Mouse (Mus musculus) liver, postnatal 0 days (tissue): ENCODE data around the gene Treml4.

Source experiments
- CTCF ChIP-seq: sonication (generic); IDR thresholded peaks from 2 replicates; pipeline ENCODE4 v1.5.1; 2016; ENCODE audit warnings: antibody characterized with exemption, low read depth
- EP300 ChIP-seq: IDR thresholded peaks from 2 replicates; pipeline ENCODE4 v1.6.1; 2016; ENCODE audit warnings: antibody characterized with exemption, low read depth, mild to moderate bottlenecking

DNA sequence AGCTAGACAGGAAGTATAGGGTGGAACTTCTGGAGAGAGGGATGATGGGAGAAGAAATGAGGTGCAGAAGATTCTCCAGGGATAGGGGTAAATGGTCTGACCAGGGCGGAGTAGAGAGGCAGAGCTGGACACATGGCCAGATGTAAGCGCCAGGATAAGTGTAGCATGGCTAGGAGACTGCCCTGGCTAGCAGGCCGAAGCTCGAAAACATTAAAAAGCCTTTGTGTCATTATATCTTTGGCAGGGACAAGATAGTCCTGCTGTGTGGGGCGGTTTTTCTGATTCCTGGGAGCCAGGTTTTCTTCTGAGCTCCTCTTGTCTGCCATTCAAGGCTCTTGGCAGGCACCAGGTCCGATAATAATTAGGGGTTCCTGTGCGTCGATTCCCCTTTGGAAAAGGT, 26.5 kb upstream of the Treml4 start:
- no peak for TF ChIP-seq CTCF
- no peak for TF ChIP-seq EP300
